Mouse (Mus musculus): ENCODE measurements around the gene Fmnl1. TPM values are rescaled to one million over a fixed set of nuclear protein-coding genes. Genes with fewer than 3 reads are reported as not detected.
"Not testable (repeated sequence)": the region's sequence is repeated elsewhere in the genome, so short reads cannot be mapped to it uniquely, and the experiment has no call there.

The Fmnl1 gene
- polyA plus RNA-seq, 1 experiment: 3.7 TPM

DNA sequence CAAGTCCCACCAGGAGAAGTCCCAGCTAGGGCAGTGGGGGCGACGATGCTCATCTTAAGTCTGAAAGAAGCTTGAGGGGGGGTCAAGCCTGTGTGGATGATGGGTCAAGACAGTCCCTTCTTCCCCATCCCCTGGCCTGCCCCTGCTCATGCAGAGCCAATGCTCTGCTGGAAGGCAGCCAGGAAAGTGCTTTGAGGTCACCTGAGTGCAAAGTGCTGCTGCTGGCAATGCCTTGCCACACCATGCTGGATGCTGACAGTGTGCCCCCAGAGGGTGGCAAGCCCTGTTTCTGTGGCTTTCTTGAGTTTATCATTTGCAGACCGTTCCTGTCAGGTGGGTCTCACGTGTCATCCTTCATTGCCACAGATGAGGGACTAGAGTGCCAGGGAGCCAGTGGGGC lies 49.1 kb downstream of the Fmnl1 start:
- TF ChIP-seq MAX (IDR thresholded peaks at IDR 0.05) (no peak), CEBPB (IDR thresholded peaks at IDR 0.05; ENCODE audit: low read depth) (no peak), USF1 (IDR thresholded peaks at IDR 0.05; ENCODE audit: low read depth) (no peak), MYOG (IDR thresholded peaks at IDR 0.05; ENCODE audit: control insufficient read depth, extremely low read depth, insufficient read length) (no peak), FOSL1 (IDR thresholded peaks at IDR 0.05; ENCODE audit: insufficient read depth, low read length, poor library complexity, severe bottlenecking) (no peak), MYOD1 (IDR thresholded peaks at IDR 0.05; ENCODE audit: control insufficient read depth, insufficient read length, low read depth) (no peak), CTCF (IDR thresholded peaks at IDR 0.05; ENCODE audit: control insufficient read depth, insufficient read depth, insufficient read length) (no peak)
- no peak overlapping the region for H3ac ChIP-seq (ENCODE audit: control insufficient read depth, insufficient read length, low read depth)
- no peaks in the 10 kb centered on the region for H3K27me3 ChIP-seq (ENCODE audit: control insufficient read depth, insufficient read depth, insufficient read length)
- H3K4me3 ChIP-seq (ENCODE audit: insufficient read depth, poor library complexity, severe bottlenecking): no peak overlapping the region
- no peaks in the 10 kb centered on the region for H3K79me3 ChIP-seq (ENCODE audit: low read depth)
- peaks cover 58% of the 10 kb centered on the region for H3K36me3 ChIP-seq (ENCODE audit: control insufficient read depth, insufficient read depth)
- no peaks in the 10 kb centered on the region for H3K79me2 ChIP-seq (ENCODE audit: control insufficient read depth, insufficient read depth)

DNA sequence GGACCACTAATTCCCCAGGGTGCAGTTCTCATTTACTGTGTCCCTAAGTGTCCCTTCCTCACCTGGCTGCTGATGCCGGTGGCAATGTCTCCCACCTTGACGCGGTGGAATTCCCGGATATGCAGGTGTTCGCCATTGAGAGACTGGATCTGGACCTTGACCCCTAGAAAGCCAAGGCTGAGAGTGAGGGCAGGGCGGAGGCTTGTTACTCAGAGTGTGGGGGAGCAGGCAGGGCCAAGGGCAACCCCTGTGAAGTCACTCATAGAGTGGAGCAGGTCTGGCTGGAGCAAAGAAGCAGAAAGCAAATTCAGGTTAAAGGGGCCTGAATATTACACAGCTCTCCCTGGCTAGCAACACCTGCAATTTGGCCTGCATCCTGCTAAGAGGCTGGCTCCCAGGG lies 50.5 kb downstream of the Fmnl1 start:
- Histone ChIP-seq H3K36me3 (ENCODE audit: control insufficient read depth, insufficient read depth) (peaks cover 72% of the 10 kb centered on the region), H3K79me3 (ENCODE audit: low read depth) (no peaks in the 10 kb centered on the region), H3K27me3 (ENCODE audit: control insufficient read depth, insufficient read depth, insufficient read length) (no peaks in the 10 kb centered on the region), H3K79me2 (ENCODE audit: control insufficient read depth, insufficient read depth) (no peaks in the 10 kb centered on the region), H3K4me3 (ENCODE audit: insufficient read depth, poor library complexity, severe bottlenecking) (no peak overlapping the region), H3ac (ENCODE audit: control insufficient read depth, insufficient read length, low read depth) (no peak overlapping the region)
- TF ChIP-seq USF1 (IDR thresholded peaks at IDR 0.05; ENCODE audit: low read depth): no peak
- TF ChIP-seq MYOD1 (IDR thresholded peaks at IDR 0.05; ENCODE audit: control insufficient read depth, insufficient read length, low read depth): no peak
- no peak for TF ChIP-seq CTCF (IDR thresholded peaks at IDR 0.05; ENCODE audit: control insufficient read depth, insufficient read depth, insufficient read length)
- TF ChIP-seq MAX (IDR thresholded peaks at IDR 0.05): no peak
- no peak for TF ChIP-seq MYOG (IDR thresholded peaks at IDR 0.05; ENCODE audit: control insufficient read depth, extremely low read depth, insufficient read length)
- no peak for TF ChIP-seq FOSL1 (IDR thresholded peaks at IDR 0.05; ENCODE audit: insufficient read depth, low read length, poor library complexity, severe bottlenecking)
- TF ChIP-seq CEBPB (IDR thresholded peaks at IDR 0.05; ENCODE audit: low read depth): no peak

DNA sequence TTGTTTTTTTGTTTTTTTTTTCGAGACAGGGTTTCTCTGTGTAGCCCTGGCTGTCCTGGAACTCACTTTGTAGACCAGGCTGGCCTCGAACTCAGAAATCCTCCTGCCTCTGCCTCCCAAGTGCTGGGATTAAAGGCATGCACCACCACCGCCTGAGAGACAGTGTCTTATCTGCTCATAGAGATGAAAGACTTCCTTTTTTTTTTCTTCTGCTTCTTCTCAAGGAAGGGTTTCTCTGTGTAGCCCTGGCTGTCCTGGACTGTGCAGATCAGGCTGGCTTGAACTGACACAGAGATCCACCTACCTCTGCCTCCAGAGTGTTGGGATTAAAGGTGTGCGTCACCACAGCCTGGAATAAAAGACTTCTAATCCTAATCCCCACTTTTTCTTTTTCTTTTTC lies 51.8 kb downstream of the Fmnl1 start:
- H3K79me3 ChIP-seq (ENCODE audit: low read depth); H3ac ChIP-seq (ENCODE audit: control insufficient read depth, insufficient read length, low read depth); H3K4me3 ChIP-seq (ENCODE audit: insufficient read depth, poor library complexity, severe bottlenecking); H3K79me2 ChIP-seq (ENCODE audit: control insufficient read depth, insufficient read depth); H3K27me3 ChIP-seq (ENCODE audit: control insufficient read depth, insufficient read depth, insufficient read length): not testable (repeated sequence)
- H3K36me3 ChIP-seq (ENCODE audit: control insufficient read depth, insufficient read depth): peaks cover 84% of the 10 kb centered on the region

DNA sequence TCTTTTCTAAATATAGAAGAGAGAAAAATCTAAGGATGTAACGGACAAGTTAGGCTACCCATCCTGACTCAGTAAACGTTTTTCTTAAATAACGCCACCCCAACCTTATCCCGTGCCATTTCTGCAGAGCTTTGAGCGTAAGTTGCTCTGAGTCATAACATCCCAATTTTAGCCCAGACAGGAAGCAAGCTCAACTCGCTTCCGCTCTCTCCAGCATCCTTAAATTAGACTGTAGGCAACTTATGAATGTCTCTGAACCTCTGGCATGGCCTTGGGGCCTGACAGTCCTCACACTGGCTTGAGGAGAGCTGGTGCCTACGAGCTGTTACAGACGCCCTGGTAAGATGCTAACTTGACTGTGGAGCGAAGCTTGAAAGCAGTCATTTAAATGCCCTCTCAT lies 52.5 kb downstream of the Fmnl1 start:
- Histone ChIP-seq H3K27me3 (ENCODE audit: control insufficient read depth, insufficient read depth, insufficient read length) (no peaks in the 10 kb centered on the region), H3ac (ENCODE audit: control insufficient read depth, insufficient read length, low read depth) (no peak overlapping the region), H3K79me3 (ENCODE audit: low read depth) (no peaks in the 10 kb centered on the region), H3K36me3 (ENCODE audit: control insufficient read depth, insufficient read depth) (peaks cover 92% of the 10 kb centered on the region), H3K79me2 (ENCODE audit: control insufficient read depth, insufficient read depth) (no peaks in the 10 kb centered on the region), H3K4me3 (ENCODE audit: insufficient read depth, poor library complexity, severe bottlenecking) (no peak overlapping the region)
- no peak for TF ChIP-seq USF1 (IDR thresholded peaks at IDR 0.05; ENCODE audit: low read depth)
- TF ChIP-seq MAX (IDR thresholded peaks at IDR 0.05): no peak
- no peak for TF ChIP-seq CTCF (IDR thresholded peaks at IDR 0.05; ENCODE audit: control insufficient read depth, insufficient read depth, insufficient read length)
- no peak for TF ChIP-seq CEBPB (IDR thresholded peaks at IDR 0.05; ENCODE audit: low read depth)
- TF ChIP-seq MYOD1 (IDR thresholded peaks at IDR 0.05; ENCODE audit: control insufficient read depth, insufficient read length, low read depth): no peak
- no peak for TF ChIP-seq MYOG (IDR thresholded peaks at IDR 0.05; ENCODE audit: control insufficient read depth, extremely low read depth, insufficient read length)
- TF ChIP-seq FOSL1 (IDR thresholded peaks at IDR 0.05; ENCODE audit: insufficient read depth, low read length, poor library complexity, severe bottlenecking): no peak

DNA sequence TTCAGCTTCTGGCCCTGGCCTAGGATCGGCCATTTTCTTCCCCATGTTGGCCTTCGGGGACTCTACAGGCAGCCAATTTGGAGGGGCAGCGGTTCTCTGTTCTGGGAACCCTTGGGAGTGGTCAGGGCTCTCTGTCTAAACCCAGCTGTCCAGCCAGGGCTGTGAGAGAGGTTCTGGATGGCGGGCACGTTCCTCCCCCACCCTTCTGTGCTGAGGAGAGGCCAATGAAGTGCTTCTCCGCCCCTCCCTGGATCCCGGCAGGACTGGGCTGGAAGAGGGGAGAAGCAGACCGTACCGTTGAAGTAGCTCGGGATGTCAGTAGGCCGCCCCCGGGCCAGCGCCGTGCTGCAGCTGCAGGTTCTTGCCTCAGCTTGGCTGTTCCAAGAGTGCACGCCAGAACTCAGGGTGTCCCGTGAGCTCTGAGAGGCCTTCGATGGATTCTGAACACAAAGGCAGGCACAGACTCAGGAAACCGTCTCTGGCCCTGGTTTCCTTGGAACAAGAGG lies 53.1 kb downstream of the Fmnl1 start:
- no peak overlapping the region for H3K4me3 ChIP-seq (ENCODE audit: insufficient read depth, poor library complexity, severe bottlenecking)
- peaks cover 96% of the 10 kb centered on the region for H3K36me3 ChIP-seq (ENCODE audit: control insufficient read depth, insufficient read depth)

DNA sequence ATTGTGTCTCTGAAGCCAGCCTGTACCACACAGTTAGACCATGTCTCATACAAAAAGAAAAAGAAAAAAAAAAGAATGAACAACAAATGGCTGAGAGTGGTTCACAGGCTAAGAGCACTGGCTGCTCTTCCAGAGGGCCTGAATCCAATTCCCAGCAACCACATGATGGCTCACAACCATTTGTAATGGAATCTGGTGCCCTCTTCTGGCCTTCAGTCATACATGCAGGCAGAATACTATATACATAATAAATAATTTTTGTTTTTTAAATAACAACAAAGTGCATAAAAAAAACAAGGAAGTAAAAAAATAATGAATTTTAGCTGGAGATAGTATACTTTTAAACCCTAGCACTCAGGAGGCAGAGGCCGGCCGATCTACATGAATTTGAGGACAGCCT lies 58.7 kb downstream of the Fmnl1 start:
- Histone ChIP-seq H3K4me3 (ENCODE audit: insufficient read depth, poor library complexity, severe bottlenecking) (no peak overlapping the region), H3ac (ENCODE audit: control insufficient read depth, insufficient read length, low read depth) (no peak overlapping the region), H3K27me3 (ENCODE audit: control insufficient read depth, insufficient read depth, insufficient read length) (no peaks in the 10 kb centered on the region), H3K79me3 (ENCODE audit: low read depth) (no peaks in the 10 kb centered on the region), H3K36me3 (ENCODE audit: control insufficient read depth, insufficient read depth) (peaks cover 88% of the 10 kb centered on the region), H3K79me2 (ENCODE audit: control insufficient read depth, insufficient read depth) (no peaks in the 10 kb centered on the region)
- TF ChIP-seq CEBPB (IDR thresholded peaks at IDR 0.05; ENCODE audit: low read depth): no peak
- TF ChIP-seq CTCF (IDR thresholded peaks at IDR 0.05; ENCODE audit: control insufficient read depth, insufficient read depth, insufficient read length): no peak
- no peak for TF ChIP-seq MYOG (IDR thresholded peaks at IDR 0.05; ENCODE audit: control insufficient read depth, extremely low read depth, insufficient read length)
- TF ChIP-seq MYOD1 (IDR thresholded peaks at IDR 0.05; ENCODE audit: control insufficient read depth, insufficient read length, low read depth): no peak
- TF ChIP-seq USF1 (IDR thresholded peaks at IDR 0.05; ENCODE audit: low read depth): no peak
- no peak for TF ChIP-seq MAX (IDR thresholded peaks at IDR 0.05)
- no peak for TF ChIP-seq FOSL1 (IDR thresholded peaks at IDR 0.05; ENCODE audit: insufficient read depth, low read length, poor library complexity, severe bottlenecking)

More for the DNA sequence above, 53.1 kb downstream of the Fmnl1 start:
- no peaks in the 10 kb centered on the region for H3K27me3 ChIP-seq (ENCODE audit: control insufficient read depth, insufficient read depth, insufficient read length)
- no peak for TF ChIP-seq FOSL1 (IDR thresholded peaks at IDR 0.05; ENCODE audit: insufficient read depth, low read length, poor library complexity, severe bottlenecking)
- TF ChIP-seq USF1 (IDR thresholded peaks at IDR 0.05; ENCODE audit: low read depth): no peak
- no peak for TF ChIP-seq CEBPB (IDR thresholded peaks at IDR 0.05; ENCODE audit: low read depth)
- no peak for TF ChIP-seq MAX (IDR thresholded peaks at IDR 0.05)
- no peaks in the 10 kb centered on the region for H3K79me3 ChIP-seq (ENCODE audit: low read depth)
- H3K79me2 ChIP-seq (ENCODE audit: control insufficient read depth, insufficient read depth): no peaks in the 10 kb centered on the region
- no peak overlapping the region for H3ac ChIP-seq (ENCODE audit: control insufficient read depth, insufficient read length, low read depth)

All from C2C12 (cell line).